Mouse (Mus musculus) A20 (cell line): ENCODE data around the gene Zfp746.

Experiments
- DNase-seq: peaks from one replicate; pipeline ENCODE4 v3.0.0-alpha.2; 2011; ENCODE audit warnings: low read depth, low spot score

The Zfp746 gene

GRCm38 (mm10) chr6:48086471-48086878 lies at the start of gene Zfp746:
Zfp746 (minus strand) TSS chr6:48086593.
- DNase-seq = peak; percentile 94

DNA sequence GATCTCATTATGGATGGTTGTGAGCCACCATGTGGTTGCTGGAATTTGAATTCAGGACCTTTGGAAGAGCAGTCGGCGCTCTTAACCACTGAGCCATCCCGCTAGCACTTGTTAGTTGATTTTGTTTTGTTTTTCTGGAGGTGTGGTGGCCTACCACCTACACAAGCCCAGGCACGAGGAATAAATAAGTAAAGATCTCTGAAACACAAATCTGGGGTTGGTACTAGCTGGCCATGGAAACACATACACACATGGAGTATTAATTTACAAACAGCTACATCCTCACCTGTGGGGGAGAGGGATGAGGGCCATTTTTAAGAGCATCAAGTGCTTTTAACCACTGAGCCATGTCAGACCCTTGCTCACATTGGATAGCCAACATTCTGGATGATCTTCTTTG lies 34.7 kb upstream of the Zfp746 start:
- DNase-seq = peak; percentile 81

DNA sequence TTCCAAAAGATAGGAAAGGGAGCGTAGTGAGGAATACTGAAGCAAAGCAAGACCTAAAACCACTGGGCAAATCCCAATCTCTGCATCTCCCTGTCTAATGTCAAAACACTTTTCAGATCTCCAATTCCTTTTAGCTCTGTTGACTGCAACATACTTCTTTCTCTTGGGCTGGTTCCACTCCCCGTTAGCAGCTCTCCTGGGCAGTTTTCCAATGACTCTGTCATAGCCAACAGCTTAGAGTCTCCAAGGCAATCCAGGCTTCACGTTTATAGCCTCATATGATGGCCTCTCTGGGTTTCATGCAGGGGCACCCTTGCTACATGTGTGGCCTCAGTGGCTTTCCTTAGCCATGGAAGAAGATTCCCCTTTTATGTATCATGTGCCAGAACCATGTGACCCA lies 29.6 kb upstream of the Zfp746 start:
- DNase-seq = no peak

DNA sequence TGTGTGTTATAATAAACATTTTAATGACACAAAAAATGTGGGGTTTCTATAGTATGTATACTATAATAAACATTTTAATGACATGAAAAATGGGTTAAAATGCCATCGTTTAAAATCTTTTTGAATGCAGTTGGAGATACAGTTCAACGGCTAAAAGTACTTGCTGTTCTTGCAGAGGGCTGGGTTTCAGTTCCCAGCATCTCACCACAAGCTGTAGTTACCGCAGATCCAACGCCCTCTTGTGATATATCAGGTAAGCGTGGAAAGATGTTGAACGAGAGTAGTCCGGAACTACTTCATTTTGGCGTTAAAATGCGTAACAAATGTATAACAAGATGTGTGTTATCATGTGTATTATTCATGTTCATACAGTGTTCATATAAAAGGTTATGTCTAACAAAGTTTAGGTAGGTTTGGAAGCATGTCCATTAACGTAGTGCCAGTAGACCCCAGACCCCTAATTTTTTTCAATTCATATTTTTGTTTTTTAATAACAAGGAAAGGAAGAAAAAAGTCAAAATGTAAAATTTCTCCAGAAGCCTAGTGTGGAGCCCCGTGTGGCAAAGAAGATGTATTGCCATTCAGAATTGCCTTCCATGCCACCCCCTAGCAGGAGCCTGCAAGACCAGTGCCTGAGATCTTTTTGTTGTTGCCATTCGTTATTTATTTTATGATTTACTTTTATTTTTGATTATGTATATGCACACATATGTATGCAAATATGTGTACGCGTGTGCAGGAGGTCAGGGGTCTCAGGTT lies 743 bp upstream of the Zfp746 start:
- peak; percentile 78 for DNase-seq

- DNase-seq = peak; percentile 70
These were observed 630 bp downstream of the Zfp746 start for GRCm38 (mm10) chr6:48085521-48086404.

DNA sequence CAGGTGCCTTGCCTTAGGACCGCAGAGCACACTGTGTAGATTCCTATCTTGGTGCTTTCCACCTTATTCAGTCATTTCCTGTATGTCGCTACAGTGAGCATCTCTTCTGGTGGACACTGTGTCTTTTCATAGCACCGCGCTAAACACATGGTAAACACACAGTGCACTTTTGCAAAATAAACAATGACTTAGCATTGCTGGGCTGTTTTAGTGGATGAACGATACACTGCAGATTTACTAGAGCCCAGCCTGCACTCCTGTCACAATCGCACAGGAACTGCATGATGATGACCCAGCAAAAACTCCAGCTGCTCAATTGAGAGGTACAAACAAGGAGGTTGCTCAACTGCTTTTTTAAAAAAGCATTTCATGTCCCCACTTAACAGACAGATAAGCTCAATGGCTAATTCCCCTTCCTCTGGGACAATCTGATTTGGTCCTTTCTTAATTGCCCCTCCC lies 2.6 kb downstream of the Zfp746 start:
- peak; percentile 59 for DNase-seq

GRCm38 (mm10) chr6:48081952-48082351 lies 4.4 kb downstream of the Zfp746 start:
- DNase-seq = no peak

GRCm38 (mm10) chr6:48081021-48081420 lies 5.4 kb downstream of the Zfp746 start:
- DNase-seq = no peak

DNA sequence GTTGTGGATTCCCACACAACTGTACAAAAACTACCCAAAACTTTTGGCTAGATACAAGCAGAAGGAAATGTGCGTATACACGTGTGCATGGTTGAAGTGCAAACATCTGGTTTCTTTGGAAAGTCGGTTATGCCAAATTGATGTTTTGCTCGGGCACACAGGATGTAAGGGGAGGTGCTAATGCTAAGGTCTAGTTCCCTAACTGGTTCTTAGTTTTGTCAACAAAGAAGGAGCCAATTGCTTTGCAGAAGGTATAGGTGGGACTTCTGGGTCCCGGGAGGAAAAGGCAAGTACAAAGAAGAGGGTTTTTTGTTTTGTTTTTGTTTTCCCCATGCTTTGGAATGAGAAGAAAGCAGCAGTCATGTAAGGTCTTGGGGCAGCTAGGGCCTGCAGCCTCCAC lies 13.1 kb downstream of the Zfp746 start:
- DNase-seq = peak; percentile 80

DNA sequence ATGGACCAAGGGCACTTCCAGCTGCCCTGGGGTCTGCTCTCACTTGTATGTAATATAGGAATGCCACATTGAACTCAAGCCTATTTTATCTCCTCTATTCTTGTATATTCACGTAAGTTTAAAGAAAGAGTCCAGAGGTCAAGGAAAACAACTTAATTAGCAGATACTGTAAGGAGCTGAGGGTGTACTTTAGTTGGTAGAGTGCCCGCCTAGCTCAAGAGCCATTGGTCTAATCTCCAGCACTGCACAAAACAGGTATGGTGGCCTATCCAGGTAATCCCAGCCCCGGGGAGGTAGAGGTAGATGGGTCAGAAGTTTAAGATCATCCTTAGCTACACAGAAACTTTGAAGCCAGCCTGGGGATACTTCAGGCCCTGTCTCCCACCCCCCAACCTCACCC lies 18.9 kb downstream of the Zfp746 start:
- DNase-seq = no peak

- no peak for DNase-seq
These were observed 20.8 kb downstream of the Zfp746 start for GRCm38 (mm10) chr6:48065587-48066075.

GRCm38 (mm10) chr6:48064451-48064850 lies 21.9 kb downstream of the Zfp746 start:
- DNase-seq = no peak

- no peak for DNase-seq
These were observed 22.5 kb downstream of the Zfp746 start for GRCm38 (mm10) chr6:48063940-48064339.

GRCm38 (mm10) chr6:48060895-48061294 lies 25.5 kb downstream of the Zfp746 start:
- DNase-seq = no peak

DNA sequence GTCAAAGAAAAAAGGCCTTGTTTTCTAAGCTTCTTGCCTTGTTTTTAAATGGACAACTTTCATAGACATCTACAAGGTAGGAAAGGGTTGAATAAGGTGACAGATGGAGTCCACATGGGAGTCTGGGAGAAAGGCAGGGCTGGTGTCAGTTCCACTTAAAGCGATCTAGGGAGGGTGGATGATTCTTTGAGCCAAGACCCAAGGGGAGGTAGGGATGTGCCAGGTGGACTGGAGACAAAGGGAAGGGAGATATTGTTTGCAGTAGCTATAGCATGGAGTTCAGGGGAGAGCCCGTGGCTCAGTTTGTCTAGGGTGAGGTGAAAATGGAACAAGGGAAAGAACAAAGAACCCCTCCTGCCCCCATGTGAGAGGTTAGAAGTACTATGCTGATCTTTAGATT lies 26.0 kb downstream of the Zfp746 start:
- no peak for DNase-seq

GRCm38 (mm10) chr6:48052136-48052535 lies 34.3 kb downstream of the Zfp746 start:
- peak; percentile 55 for DNase-seq

- DNase-seq = peak; percentile 59
These were observed 34.7 kb downstream of the Zfp746 start for GRCm38 (mm10) chr6:48051666-48052065.

DNA sequence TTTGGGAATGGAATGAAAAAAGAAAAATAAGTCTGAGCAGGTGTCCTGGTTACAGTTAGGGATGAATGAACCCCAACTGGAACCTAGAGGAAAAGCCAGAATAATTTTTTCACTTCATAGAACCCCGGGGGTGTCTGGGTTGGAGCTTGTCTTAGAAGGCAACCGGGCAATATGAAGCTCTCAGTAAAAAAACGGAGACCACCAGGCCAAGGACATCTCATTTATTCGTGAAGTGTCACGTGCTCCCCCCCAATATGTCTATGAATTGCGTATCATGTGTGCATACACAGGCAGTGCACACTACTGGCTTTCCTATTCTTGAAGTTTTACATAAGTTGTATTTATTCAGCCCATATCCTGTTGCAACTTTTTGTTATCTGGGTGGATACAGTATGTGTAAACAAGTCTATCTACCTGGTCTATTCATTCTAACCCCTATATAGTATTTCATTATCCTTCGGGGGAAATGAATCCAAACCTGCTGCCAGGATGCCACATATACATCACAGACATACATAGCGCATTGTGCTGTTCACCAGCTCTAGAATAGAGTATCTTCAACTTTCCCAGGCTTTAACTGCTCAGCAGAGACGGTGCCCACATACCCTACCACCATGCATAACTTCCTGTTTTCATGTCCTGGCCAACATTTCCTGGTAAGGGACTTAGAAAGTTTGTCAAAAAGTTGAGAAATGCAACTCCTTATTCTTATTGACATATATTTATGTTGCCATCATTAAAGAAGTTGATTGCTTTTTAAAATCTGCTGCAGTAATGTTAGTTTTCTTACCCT lies 36.9 kb downstream of the Zfp746 start:
- peak; percentile 78 for DNase-seq

DNA sequence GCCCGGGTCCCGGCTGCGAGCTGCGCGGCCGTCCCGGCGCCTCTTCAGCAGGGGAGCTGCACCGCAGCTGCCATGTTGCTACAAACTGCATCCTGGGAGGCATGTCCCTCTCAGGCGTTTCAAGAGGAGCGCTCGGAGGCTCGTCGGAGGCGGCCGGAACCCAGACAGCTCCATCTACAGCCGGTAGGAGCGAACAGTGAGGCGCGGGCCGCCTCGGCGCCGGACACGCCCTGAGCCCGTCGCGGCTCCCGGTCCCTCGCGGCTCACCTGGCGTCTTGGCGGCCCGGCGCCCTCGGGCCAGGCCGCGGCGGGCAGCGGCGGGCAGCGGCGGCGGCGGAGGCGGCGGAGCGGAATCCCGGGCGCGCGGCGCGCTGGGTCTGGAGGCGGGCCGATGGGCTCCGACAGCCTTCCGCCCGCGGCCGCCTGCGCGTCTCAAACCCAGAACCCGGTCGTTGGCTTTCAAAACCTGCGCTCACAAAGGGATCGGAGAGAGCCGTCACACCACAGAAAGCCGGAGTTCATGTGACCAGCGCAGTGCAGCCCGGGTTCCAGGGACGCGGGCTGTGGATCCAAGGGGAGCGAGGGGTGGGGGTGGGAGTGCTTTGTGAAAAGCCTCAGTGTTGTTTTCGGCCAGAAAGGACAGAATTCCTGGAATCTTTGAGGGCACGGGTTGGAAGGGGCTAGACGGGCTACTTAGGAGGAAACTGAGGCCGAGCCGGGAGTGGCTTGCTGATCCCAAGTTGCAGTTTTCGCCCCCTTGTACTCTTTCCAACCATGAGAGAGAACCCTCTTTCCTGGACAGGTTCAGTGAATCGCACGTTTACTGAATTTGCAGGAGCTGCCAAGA lies 37.7 kb downstream of the Zfp746 start, which contains the start of gene Zfp777:
Zfp777 (minus strand) TSS at position 486 of the 847 bp plus-strand sequence.
- DNase-seq = peak; percentile 81
